Mouse (Mus musculus) ES-E14 (cell line): ENCODE measurements around the gene Eps8l2. TPM values are rescaled to one million over a fixed set of nuclear protein-coding genes. Genes with fewer than 3 reads are reported as not detected.

Experiments
- DNase-seq: peaks from one replicate; pipeline ENCODE4 v3.0.0-alpha.2; 2013; ENCODE audit warnings: low read depth, low spot score
- H3K27ac ChIP-seq: 2 replicates; pipeline ENCODE4 v1.5.1; 2012; ENCODE audit warnings: low read depth, mild to moderate bottlenecking, low read length, moderate library complexity, mixed read lengths; ENCODE audit not compliant: poor library complexity, insufficient read depth, severe bottlenecking
- H3K36me3 ChIP-seq: 2 replicates; pipeline ENCODE4 v1.6.1; 2012; ENCODE audit warnings: mild to moderate bottlenecking, low read length, moderate library complexity, mixed read lengths; ENCODE audit not compliant: control insufficient read depth, poor library complexity, insufficient read depth, severe bottlenecking
- H3K4me1 ChIP-seq, 2 experiments: fragments of 150-350 bp in 1 of 2; sonication (generic) in 1 of 2; 2 replicates each; pipeline ENCODE4 v1.6.1; 2012; ENCODE audit warnings: low read length in 2 of 2, mild to moderate bottlenecking in 1 of 2, mixed read lengths in 1 of 2; ENCODE audit not compliant: control insufficient read depth in 2 of 2, insufficient read depth in 2 of 2, poor library complexity in 1 of 2
- H3K4me3 ChIP-seq, 2 experiments: fragments of 150-350 bp in 1 of 2; sonication (generic) in 1 of 2; 2 replicates each; pipeline ENCODE4 v1.5.1; 2012; ENCODE audit warnings: low read length in 2 of 2, low read depth in 1 of 2, mild to moderate bottlenecking in 1 of 2, mixed read lengths in 1 of 2; ENCODE audit not compliant: insufficient read depth in 1 of 2, poor library complexity in 1 of 2, severe bottlenecking in 1 of 2
- H3K9ac ChIP-seq: 2 replicates; pipeline ENCODE4 v1.6.1; 2012; ENCODE audit warnings: low read depth, mild to moderate bottlenecking, low read length, mixed read lengths; ENCODE audit not compliant: poor library complexity, insufficient read depth, severe bottlenecking
- H3K9me3 ChIP-seq: fragments of 150-350 bp; sonication (generic); 2 replicates; pipeline ENCODE4 v1.6.1; 2012; ENCODE audit warnings: low read depth, mild to moderate bottlenecking, low read length; ENCODE audit not compliant: control insufficient read depth, insufficient read depth
- CHD2 ChIP-seq: IDR thresholded peaks from 2 replicates; pipeline ENCODE4 v1.6.1; 2014; ENCODE audit warnings: mild to moderate bottlenecking, low read depth, low read length, inconsistent platforms
- HCFC1 ChIP-seq: IDR thresholded peaks from 2 replicates; pipeline ENCODE4 v1.6.1; 2012; ENCODE audit warnings: low read length, inconsistent platforms, borderline replicate concordance; ENCODE audit not compliant: insufficient read depth
- MAFK ChIP-seq: IDR thresholded peaks from 2 replicates; pipeline ENCODE4 v1.6.1; 2014; ENCODE audit warnings: mild to moderate bottlenecking, low read depth, low read length, inconsistent platforms; ENCODE audit not compliant: insufficient read depth
- ZC3H11A ChIP-seq: IDR thresholded peaks from 2 replicates; pipeline ENCODE4 v1.6.1; 2012; ENCODE audit warnings: low read depth, mild to moderate bottlenecking, inconsistent platforms, low read length, borderline replicate concordance
- ZNF384 ChIP-seq: IDR thresholded peaks from 2 replicates; pipeline ENCODE4 v1.6.1; 2012; ENCODE audit warnings: low read depth, low read length, inconsistent platforms
- in situ Hi-C, 2 experiments: fragments of 600-800 bp; cut with MboI; formaldehyde crosslinking; loops; one replicate each; pipeline ENCODE4 v1.15.1; 2025; ENCODE audit warnings: low sequenced_read_pairs in 2 of 2, inconsistent platforms in 1 of 2; ENCODE audit not compliant: unreplicated experiment in 2 of 2
- total RNA-seq: library from RNA; depleted of rRNA; stranded (reverse); fragments of 300-350 nt; gene quantifications from 2 replicates; pipeline ENCODE4 v1.2.3, GENCODE M21; 2012

Gene Eps8l2
- total RNA-seq, 1 experiment: 10.4 TPM

DNA sequence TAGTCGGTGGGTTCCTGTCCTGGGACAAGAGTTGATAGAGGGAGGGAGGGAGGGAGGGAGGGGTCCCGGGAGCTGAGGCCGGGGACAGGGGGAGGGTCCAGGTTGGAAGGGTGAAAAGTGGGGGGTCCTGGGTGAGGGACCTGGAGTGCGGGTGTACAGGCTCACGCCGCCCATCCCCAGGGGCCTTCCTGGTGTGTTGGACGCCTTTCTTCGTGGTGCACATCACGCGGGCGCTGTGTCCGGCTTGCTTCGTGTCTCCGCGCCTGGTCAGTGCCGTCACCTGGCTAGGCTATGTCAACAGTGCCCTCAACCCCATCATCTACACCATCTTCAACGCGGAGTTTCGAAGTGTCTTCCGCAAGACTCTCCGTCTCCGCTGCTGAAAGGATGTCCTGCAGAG, 44.2 kb upstream of the Eps8l2 start:
- Histone ChIP-seq H3K9me3 (no peaks in the 10 kb centered on the region), H3K9ac (peak overlapping the region; percentile 55; the same call in 1 of the 2 replicates), H3K4me1 (peaks cover 0 to 11% of the 10 kb centered on the region in 2 experiments; a peak in 1 of 4 replicates), H3K36me3 (peaks cover 8% of the 10 kb centered on the region; the same call in 1 of the 2 replicates), H3K4me3 (peak overlapping the region; percentile 14 to 62), H3K27ac (no peak overlapping the region)
- DNase-seq: no peak
- in situ Hi-C loops: no loop called here
- TF ChIP-seq CHD2: no peak
- TF ChIP-seq HCFC1: no peak
- TF ChIP-seq MAFK: no peak
- no peak for TF ChIP-seq ZC3H11A
- TF ChIP-seq ZNF384: no peak

DNA sequence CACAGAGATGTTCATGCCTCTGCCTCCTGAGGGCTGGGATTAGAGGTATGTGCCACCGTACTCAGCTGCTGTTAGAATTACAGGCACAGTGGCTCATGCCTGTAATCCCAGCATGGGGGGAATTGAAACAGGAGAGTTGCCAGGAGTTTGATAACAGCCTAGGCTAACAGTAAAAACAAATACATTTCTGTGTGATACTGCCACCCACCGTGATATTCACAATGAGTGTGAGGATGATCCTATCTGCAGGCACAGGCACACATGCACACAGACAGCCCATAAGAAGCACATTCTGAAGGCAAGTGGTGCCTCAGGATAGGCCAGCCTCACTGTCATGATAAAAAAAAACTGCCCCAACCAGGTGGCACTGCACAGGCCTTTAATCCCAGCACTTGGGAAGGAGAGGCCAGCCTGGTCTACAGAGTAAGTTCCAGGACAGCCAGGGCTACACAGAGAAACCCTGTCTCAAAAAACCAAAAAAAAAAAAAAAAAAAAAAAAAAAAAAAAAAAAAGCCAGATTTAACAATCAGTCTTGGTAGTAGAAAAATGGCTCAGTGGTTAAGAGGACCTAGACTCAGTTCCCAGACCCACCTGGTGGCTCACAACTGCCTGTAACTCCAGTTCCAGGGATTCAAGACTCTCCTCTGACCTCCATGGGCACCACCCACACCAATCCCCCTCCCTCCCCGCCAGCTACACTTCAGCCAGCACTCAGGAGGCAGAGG, 40.6 kb upstream of the Eps8l2 start:
- no peak overlapping the region for H3K9ac ChIP-seq
- TF ChIP-seq ZNF384: 0 out of 2 replicates have a peak, but pooled peaks have one; percentile 60
- no peak for TF ChIP-seq MAFK
- H3K4me3 ChIP-seq: no peak overlapping the region
- H3K36me3 ChIP-seq: peaks cover 19% of the 10 kb centered on the region
- no peak for DNase-seq
- in situ Hi-C loops: no loop called here
- no peak overlapping the region for H3K27ac ChIP-seq
- H3K9me3 ChIP-seq: no peaks in the 10 kb centered on the region
- H3K4me1 ChIP-seq: peaks cover 0 to 7% of the 10 kb centered on the region in 2 experiments; a peak in 1 of 4 replicates

DNA sequence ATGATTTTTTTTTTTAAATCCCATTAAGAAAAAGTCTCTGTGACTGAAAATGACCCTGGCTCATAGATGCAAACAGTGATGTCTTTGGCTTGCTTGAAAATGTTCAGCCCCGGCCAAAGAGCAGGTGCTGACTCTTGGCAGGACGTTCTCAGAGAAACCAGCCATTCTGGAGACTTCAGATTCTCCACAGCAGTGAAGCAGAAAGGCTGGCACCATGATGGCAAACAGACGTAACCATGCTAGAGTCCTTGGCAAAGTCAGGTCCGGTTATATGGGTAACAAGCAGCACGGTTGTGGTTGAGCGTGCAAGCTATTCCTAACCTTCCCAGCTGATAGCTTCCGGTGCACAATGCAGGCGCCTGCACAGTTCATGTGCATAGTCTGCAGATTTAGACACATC, 39.5 kb upstream of the Eps8l2 start:
- no peak overlapping the region for H3K27ac ChIP-seq

DNA sequence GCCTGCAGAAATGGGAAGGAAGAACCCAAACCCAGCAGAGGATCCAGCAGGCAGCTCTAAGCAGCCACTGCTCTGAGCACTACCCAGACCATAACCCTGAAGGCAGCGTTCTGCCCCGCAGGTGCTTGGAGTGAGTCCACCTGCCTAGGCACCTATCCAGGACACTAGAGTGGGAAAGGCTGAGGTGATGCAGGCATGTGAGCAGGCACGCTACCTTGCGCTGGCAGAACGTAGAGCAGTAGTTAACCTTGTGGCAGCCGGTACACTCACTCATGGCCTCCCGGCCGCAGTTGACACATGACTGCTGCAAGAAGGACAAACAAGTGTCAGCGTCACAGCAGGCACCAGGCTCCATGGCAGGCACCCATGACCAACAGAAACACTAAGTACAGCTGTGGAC, 37.3 kb upstream of the Eps8l2 start:
- in situ Hi-C loops: no loop called here
- Histone ChIP-seq H3K36me3 (peaks cover 41% of the 10 kb centered on the region), H3K9ac (no peak overlapping the region), H3K4me3 (no peak overlapping the region), H3K27ac (no peak overlapping the region), H3K4me1 (no peaks in the 10 kb centered on the region), H3K9me3 (no peaks in the 10 kb centered on the region)
- DNase-seq: no peak
- no peak for TF ChIP-seq ZNF384
- TF ChIP-seq ZC3H11A: no peak
- TF ChIP-seq MAFK: no peak
- no peak for TF ChIP-seq CHD2
- no peak for TF ChIP-seq HCFC1

More for the DNA sequence above, 39.5 kb upstream of the Eps8l2 start:
- Histone ChIP-seq H3K4me1 (peaks cover 0 to 2% of the 10 kb centered on the region in 2 experiments; a peak in 1 of 4 replicates), H3K9ac (no peak overlapping the region), H3K9me3 (no peaks in the 10 kb centered on the region), H3K36me3 (peaks cover 22% of the 10 kb centered on the region), H3K4me3 (no peak overlapping the region)
- in situ Hi-C loops: no loop called here
- TF ChIP-seq MAFK (no peak), ZC3H11A (no peak), ZNF384 (no peak)
- DNase-seq: no peak
